Mouse (Mus musculus) erythroblast, embryonic 14.5 days (primary cell): ENCODE measurements around the gene Tie1.

Source experiments
- GATA1 ChIP-seq: IDR thresholded peaks from 2 replicates; pipeline ENCODE4 v1.6.1; 2012; ENCODE audit warnings: low read length, inconsistent platforms, mixed read lengths
- TAL1 ChIP-seq: IDR thresholded peaks from 3 replicates; pipeline ENCODE4 v1.6.1; 2012; ENCODE audit warnings: low read length, inconsistent platforms, mixed read lengths

GRCm38 (mm10) chr4:118509050-118509449 is 19.2 kb upstream of the Tie1 start:
- TF ChIP-seq TAL1: no peak
- no peak for TF ChIP-seq GATA1
